Mouse (Mus musculus) kidney, adult 9 months (tissue): Measurements from ENCODE around the gene Xrcc4.

Experiments used
- DNase-seq: peaks from one replicate; pipeline ENCODE4 v3.0.0; 2022

Gene Xrcc4

GRCm38 (mm10) chr13:89726492-89726891 is 362.9 kb downstream of the Xrcc4 start:
- no peak for DNase-seq
